Mouse (Mus musculus) lung, embryonic 15.5 days (tissue): ENCODE results near the gene Gm33543. TPM values are rescaled to one million over a fixed set of nuclear protein-coding genes. Genes with fewer than 3 reads are reported as not detected.

Source experiments
- ATAC-seq: fragments of 200-750 bp; cut with Nextera tagmentation; 2 replicates; pipeline ENCODE4 v1.8.0; 2017; ENCODE audit warnings: moderate number of reproducible peaks, borderline replicate concordance; ENCODE audit not compliant: low FRiP score, low TSS enrichment; ENCODE audit errors: extremely low read depth
- H3K27ac ChIP-seq: fragments of 300-500 bp; sonication (generic); 2 replicates; pipeline ENCODE4 v1.5.1; 2015; ENCODE audit warnings: moderate library complexity, mild to moderate bottlenecking, inconsistent platforms
- H3K27me3 ChIP-seq: fragments of 300-500 bp; sonication (generic); 2 replicates; pipeline ENCODE4 v1.6.1; 2015; ENCODE audit warnings: inconsistent platforms
- H3K36me3 ChIP-seq: fragments of 300-500 bp; sonication (generic); 2 replicates; pipeline ENCODE4 v1.6.1; 2015; ENCODE audit warnings: inconsistent platforms
- H3K4me1 ChIP-seq: fragments of 300-500 bp; sonication (generic); 2 replicates; pipeline ENCODE4 v1.6.1; 2015; ENCODE audit warnings: inconsistent platforms
- H3K4me2 ChIP-seq: fragments of 300-500 bp; sonication (generic); 2 replicates; pipeline ENCODE4 v1.6.1; 2015; ENCODE audit warnings: inconsistent platforms, mild to moderate bottlenecking, moderate library complexity
- H3K4me3 ChIP-seq: fragments of 300-500 bp; sonication (generic); 2 replicates; pipeline ENCODE4 v1.5.1; 2015; ENCODE audit warnings: mild to moderate bottlenecking, inconsistent platforms
- H3K9ac ChIP-seq: fragments of 300-500 bp; sonication (generic); 2 replicates; pipeline ENCODE4 v1.6.1; 2015; ENCODE audit warnings: inconsistent platforms
- H3K9me3 ChIP-seq: fragments of 300-500 bp; sonication (generic); 2 replicates; pipeline ENCODE4 v1.6.1; 2016; ENCODE audit warnings: inconsistent platforms
- WGBS: fragments of 180-500 bp; shearing (Covaris S2); methylation state at CpG from one replicate; pipeline ENCODE4 v1.1.7; 2015; 5-methylcytosine and 5-hydroxymethylcytosine counted together
- polyA plus RNA-seq: library from polyadenylated mRNA; unstranded; fragments of >200 nt; fragmentation: Nextera tagmentation; extraction: Ambion mirVana; gene quantifications from 2 replicates; pipeline ENCODE4 v1.2.1, GENCODE M21; 2015

Gene Gm33543
- polyA plus RNA-seq, 1 experiment from 2014 or later: not detected

- H3K9ac ChIP-seq: no peak overlapping the region
- 55% methylated on average over 3 of the region's 3 CpGs for WGBS
- peaks cover 17% of the 10 kb centered on the region; the same call in 1 of the 2 replicates for H3K4me1 ChIP-seq
- no peaks in the 10 kb centered on the region for H3K27me3 ChIP-seq
- no peaks in the 10 kb centered on the region for H3K36me3 ChIP-seq
- H3K4me3 ChIP-seq: no peak overlapping the region
- H3K9me3 ChIP-seq: no peaks in the 10 kb centered on the region
- H3K4me2 ChIP-seq: no peak overlapping the region
- ATAC-seq: peak; percentile 67; the same call in 1 of the 2 replicates
- H3K27ac ChIP-seq: peak overlapping the region; percentile 12; the same call in 1 of the 2 replicates
Observed at GRCm38 (mm10) chr10:95862664-95863063, 19.9 kb upstream of the Gm33543 start.

GRCm38 (mm10) chr10:95858164-95858563 is 15.4 kb upstream of the Gm33543 start:
- Histone ChIP-seq H3K36me3 (no peaks in the 10 kb centered on the region), H3K27me3 (no peaks in the 10 kb centered on the region), H3K27ac (no peak overlapping the region), H3K9ac (no peak overlapping the region), H3K9me3 (no peaks in the 10 kb centered on the region), H3K4me1 (peaks cover 7% of the 10 kb centered on the region; the same call in 1 of the 2 replicates), H3K4me3 (no peak overlapping the region), H3K4me2 (no peak overlapping the region)
- 39% methylated on average over 2 of the region's 2 CpGs for WGBS
- no peak for ATAC-seq

DNA sequence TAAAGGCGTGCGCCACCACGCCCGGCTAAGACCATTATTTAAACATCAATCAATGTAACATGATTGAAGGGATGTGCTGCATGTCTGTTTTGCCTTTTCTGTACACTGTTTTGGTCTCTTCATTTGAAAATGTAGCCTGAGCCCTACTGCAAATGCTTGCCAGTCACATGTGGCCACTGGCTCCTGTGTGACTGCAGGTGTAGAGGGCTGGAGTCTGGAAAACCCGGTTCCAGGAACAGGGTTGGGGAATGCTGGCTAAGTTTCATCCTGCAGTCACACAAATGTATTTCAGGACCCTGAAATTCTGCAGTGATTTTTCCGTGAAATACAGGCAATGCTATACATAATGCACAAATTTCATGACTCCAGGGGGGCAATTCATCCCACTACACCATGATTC is 12.7 kb upstream of the Gm33543 start:
- Histone ChIP-seq H3K27ac (no peak overlapping the region), H3K4me3 (no peak overlapping the region), H3K4me1 (no peaks in the 10 kb centered on the region), H3K4me2 (no peak overlapping the region), H3K36me3 (no peaks in the 10 kb centered on the region), H3K9me3 (no peaks in the 10 kb centered on the region), H3K9ac (no peak overlapping the region), H3K27me3 (no peaks in the 10 kb centered on the region)
- no peak for ATAC-seq
- 87% methylated on average over 6 of the region's 6 CpGs for WGBS

- Histone ChIP-seq H3K27ac (no peak overlapping the region), H3K4me3 (no peak overlapping the region), H3K36me3 (no peaks in the 10 kb centered on the region), H3K9ac (no peak overlapping the region), H3K9me3 (no peaks in the 10 kb centered on the region), H3K4me2 (no peak overlapping the region), H3K27me3 (no peaks in the 10 kb centered on the region), H3K4me1 (no peaks in the 10 kb centered on the region)
- no peak for ATAC-seq
- 76% methylated on average over 3 of the region's 3 CpGs for WGBS
Observed at GRCm38 (mm10) chr10:95850504-95850903, 7.8 kb upstream of the Gm33543 start.

DNA sequence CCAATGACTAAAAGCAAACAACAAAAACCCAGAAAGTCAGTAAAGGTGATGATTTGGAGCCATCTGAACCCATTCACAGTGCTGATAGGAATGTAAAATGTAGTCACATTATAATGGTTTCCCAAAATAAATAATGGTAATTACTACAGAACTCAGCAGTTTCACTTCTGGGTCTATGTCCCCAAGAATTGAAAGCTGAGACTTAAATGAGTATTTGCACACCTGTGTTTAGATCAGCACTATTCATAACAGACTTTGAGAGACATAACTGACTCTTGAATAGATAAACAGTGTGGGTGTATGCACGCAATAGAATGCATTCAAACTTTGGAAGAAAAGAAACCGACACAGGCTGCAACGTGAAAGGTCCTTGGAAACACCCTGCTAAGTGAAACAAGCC is 4.0 kb upstream of the Gm33543 start:
- Histone ChIP-seq H3K4me2 (no peak overlapping the region), H3K27me3 (no peaks in the 10 kb centered on the region), H3K9me3 (no peaks in the 10 kb centered on the region), H3K4me3 (no peak overlapping the region), H3K36me3 (no peaks in the 10 kb centered on the region), H3K27ac (0 out of 2 replicates have a peak overlapping the region, but pooled peaks have one; percentile 4), H3K9ac (no peak overlapping the region), H3K4me1 (no peaks in the 10 kb centered on the region)
- 68% methylated on average over 3 of the region's 3 CpGs for WGBS
- no peak for ATAC-seq

- H3K4me3 ChIP-seq: no peak overlapping the region
- no peaks in the 10 kb centered on the region for H3K4me1 ChIP-seq
- H3K27ac ChIP-seq: no peak overlapping the region
- no peaks in the 10 kb centered on the region for H3K9me3 ChIP-seq
- no peak overlapping the region for H3K4me2 ChIP-seq
- H3K9ac ChIP-seq: no peak overlapping the region
- no peaks in the 10 kb centered on the region for H3K36me3 ChIP-seq
- no peak for ATAC-seq
- H3K27me3 ChIP-seq: no peaks in the 10 kb centered on the region
Observed at GRCm38 (mm10) chr10:95846281-95846680, 3.6 kb upstream of the Gm33543 start.

DNA sequence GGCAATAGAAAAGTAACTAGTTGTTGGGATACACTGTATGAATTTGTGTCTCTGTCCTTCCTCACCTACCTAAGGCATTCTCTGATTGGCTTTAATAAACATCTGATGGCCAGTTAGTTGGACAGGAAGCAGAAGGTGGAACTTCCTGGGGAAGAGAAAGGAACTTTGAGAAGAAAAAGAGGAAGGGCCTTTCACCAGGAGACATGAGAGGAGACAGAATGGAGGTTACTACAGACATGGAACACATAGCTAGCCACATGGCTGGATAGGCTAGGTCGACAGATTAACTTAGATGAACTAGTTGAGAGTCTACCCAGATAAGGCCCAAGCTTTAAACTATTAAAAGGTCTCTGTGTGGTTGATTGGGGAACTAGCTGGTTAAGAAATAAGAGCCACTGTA is 1.1 kb upstream of the Gm33543 start:
- Histone ChIP-seq H3K4me2 (no peak overlapping the region), H3K27me3 (no peaks in the 10 kb centered on the region), H3K36me3 (no peaks in the 10 kb centered on the region), H3K9ac (no peak overlapping the region), H3K9me3 (no peaks in the 10 kb centered on the region), H3K4me1 (no peaks in the 10 kb centered on the region), H3K27ac (no peak overlapping the region), H3K4me3 (no peak overlapping the region)
- 90% methylated on average over 1 of the region's 1 CpGs for WGBS
- ATAC-seq: no peak

GRCm38 (mm10) chr10:95841241-95841640 is 1.5 kb downstream of the Gm33543 start:
- H3K9ac ChIP-seq: no peak overlapping the region
- H3K27me3 ChIP-seq: no peaks in the 10 kb centered on the region
- ATAC-seq: no peak
- no peak overlapping the region for H3K27ac ChIP-seq
- WGBS: 86% methylated on average over 3 of the region's 3 CpGs
- H3K4me1 ChIP-seq: no peaks in the 10 kb centered on the region
- no peaks in the 10 kb centered on the region for H3K9me3 ChIP-seq
- H3K4me2 ChIP-seq: no peak overlapping the region
- no peak overlapping the region for H3K4me3 ChIP-seq
- H3K36me3 ChIP-seq: no peaks in the 10 kb centered on the region

GRCm38 (mm10) chr10:95839803-95840202 is 2.9 kb downstream of the Gm33543 start:
- Histone ChIP-seq H3K9ac (no peak overlapping the region), H3K4me1 (no peaks in the 10 kb centered on the region), H3K4me3 (no peak overlapping the region), H3K27ac (no peak overlapping the region), H3K9me3 (no peaks in the 10 kb centered on the region), H3K4me2 (no peak overlapping the region), H3K27me3 (no peaks in the 10 kb centered on the region), H3K36me3 (no peaks in the 10 kb centered on the region)
- no peak for ATAC-seq
- WGBS: 80% methylated on average over 3 of the region's 3 CpGs

DNA sequence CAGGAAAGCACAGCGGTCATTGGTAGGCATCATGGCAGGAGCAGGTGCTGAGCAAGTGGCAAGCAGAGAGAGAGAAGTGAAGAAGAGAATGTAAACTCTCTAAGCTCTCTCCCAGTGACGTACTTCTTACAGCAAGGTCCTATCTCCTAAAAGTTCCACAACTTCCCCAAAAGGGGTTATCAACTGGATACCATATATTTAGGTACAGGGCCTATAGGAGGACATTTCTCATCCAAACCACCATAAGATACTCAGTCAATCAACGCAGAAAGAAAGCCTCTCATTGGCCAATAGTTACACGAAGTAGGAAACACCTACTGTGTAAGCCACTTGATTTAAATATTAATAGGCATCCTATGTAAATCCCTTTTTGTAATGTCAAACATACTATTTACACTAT is 3.7 kb downstream of the Gm33543 start:
- WGBS: 95% methylated on average over 4 of the region's 4 CpGs
- no peaks in the 10 kb centered on the region for H3K4me1 ChIP-seq
- ATAC-seq: no peak
- H3K9me3 ChIP-seq: no peaks in the 10 kb centered on the region
- no peaks in the 10 kb centered on the region for H3K36me3 ChIP-seq
- no peaks in the 10 kb centered on the region for H3K27me3 ChIP-seq
- H3K27ac ChIP-seq: no peak overlapping the region
- H3K9ac ChIP-seq: no peak overlapping the region
- H3K4me3 ChIP-seq: no peak overlapping the region
- no peak overlapping the region for H3K4me2 ChIP-seq

GRCm38 (mm10) chr10:95836530-95837264 is 6.0 kb downstream of the Gm33543 start:
- no peak for ATAC-seq
- no peak overlapping the region for H3K27ac ChIP-seq
- H3K4me1 ChIP-seq: no peaks in the 10 kb centered on the region
- WGBS: 65% methylated on average over 9 of the region's 9 CpGs
- no peak overlapping the region for H3K4me2 ChIP-seq
- no peak overlapping the region for H3K9ac ChIP-seq
- H3K4me3 ChIP-seq: no peak overlapping the region
- H3K9me3 ChIP-seq: no peaks in the 10 kb centered on the region
- no peaks in the 10 kb centered on the region for H3K36me3 ChIP-seq
- no peaks in the 10 kb centered on the region for H3K27me3 ChIP-seq

DNA sequence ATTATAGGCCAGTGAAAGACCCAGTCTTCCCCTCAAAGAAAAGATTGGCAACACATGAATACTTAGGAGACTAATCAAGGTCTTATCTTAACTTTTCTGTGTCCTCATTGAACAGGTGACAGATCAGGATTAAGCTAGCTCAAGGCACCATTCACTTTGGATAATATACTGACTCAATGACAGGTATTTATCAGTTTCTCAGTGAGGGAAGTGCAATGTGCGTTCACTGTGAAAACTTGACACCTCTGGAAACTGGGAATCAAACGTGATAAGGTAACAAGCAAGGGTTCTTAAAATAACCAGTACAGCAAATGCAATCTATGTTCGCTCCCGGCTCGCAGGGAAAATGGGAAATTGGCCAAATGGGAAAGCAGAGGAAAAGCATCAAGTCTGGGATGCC is 11.8 kb downstream of the Gm33543 start:
- no peaks in the 10 kb centered on the region for H3K36me3 ChIP-seq
- no peak overlapping the region for H3K4me3 ChIP-seq
- H3K4me1 ChIP-seq: 0 out of 2 replicates have a peak, but pooled peaks cover 5% of the 10 kb centered on the region
- H3K9me3 ChIP-seq: no peaks in the 10 kb centered on the region
- H3K27ac ChIP-seq: no peak overlapping the region
- H3K4me2 ChIP-seq: no peak overlapping the region
- no peak overlapping the region for H3K9ac ChIP-seq
- no peaks in the 10 kb centered on the region for H3K27me3 ChIP-seq
- no peak for ATAC-seq
- 63% methylated on average over 5 of the region's 5 CpGs for WGBS

- no peak for ATAC-seq
- Histone ChIP-seq H3K4me1 (0 out of 2 replicates have a peak, but pooled peaks cover 5% of the 10 kb centered on the region), H3K27me3 (no peaks in the 10 kb centered on the region), H3K4me3 (no peak overlapping the region), H3K9ac (no peak overlapping the region), H3K9me3 (no peaks in the 10 kb centered on the region), H3K27ac (no peak overlapping the region), H3K4me2 (no peak overlapping the region), H3K36me3 (no peaks in the 10 kb centered on the region)
Observed at GRCm38 (mm10) chr10:95829471-95829870, 13.3 kb downstream of the Gm33543 start.
